Mouse (Mus musculus): ENCODE measurements around the gene Dhx32. TPM values are rescaled to one million over a fixed set of nuclear protein-coding genes. Genes with fewer than 3 reads are reported as not detected.

Dhx32 gene
- polyA plus RNA-seq, 1 experiment from 2014 or later: 27.8 TPM

DNA sequence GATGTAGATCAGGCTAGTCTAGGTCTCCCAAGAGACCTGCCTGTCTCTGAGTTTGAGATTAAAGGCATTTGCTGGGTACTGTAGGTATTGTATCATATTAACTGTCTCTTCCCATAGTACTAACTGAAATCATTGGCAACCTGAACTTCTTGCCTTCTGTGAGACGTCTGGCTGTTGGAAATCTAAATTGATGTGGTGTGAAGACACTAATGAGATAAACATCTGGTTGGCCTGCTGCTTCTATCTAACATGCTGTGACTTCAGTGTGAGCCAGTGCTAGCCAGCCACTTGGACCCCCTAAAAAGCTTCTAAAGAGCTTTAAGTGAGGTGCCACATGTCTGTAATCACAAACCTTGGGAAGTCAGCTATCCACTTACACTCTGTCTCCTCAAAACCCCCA is 10.2 kb upstream of the Dhx32 start:
- no peak overlapping the region for H3K4me3 ChIP-seq
- H3K9me3 ChIP-seq: no peaks in the 10 kb centered on the region
- no peak overlapping the region for H3K27ac ChIP-seq (replicated peaks)
- H3K36me3 ChIP-seq: no peaks in the 10 kb centered on the region
- no peaks in the 10 kb centered on the region for H3K27me3 ChIP-seq
- ATAC-seq (ENCODE audit: low read depth): no peak
- WGBS: 30% methylated on average over 1 of the region's 1 CpGs
- no peak overlapping the region for H3K9ac ChIP-seq
- peaks cover 7% of the 10 kb centered on the region; the same call in 1 of the 2 replicates for H3K4me1 ChIP-seq (replicated peaks)
- no peak overlapping the region for H3K4me2 ChIP-seq

DNA sequence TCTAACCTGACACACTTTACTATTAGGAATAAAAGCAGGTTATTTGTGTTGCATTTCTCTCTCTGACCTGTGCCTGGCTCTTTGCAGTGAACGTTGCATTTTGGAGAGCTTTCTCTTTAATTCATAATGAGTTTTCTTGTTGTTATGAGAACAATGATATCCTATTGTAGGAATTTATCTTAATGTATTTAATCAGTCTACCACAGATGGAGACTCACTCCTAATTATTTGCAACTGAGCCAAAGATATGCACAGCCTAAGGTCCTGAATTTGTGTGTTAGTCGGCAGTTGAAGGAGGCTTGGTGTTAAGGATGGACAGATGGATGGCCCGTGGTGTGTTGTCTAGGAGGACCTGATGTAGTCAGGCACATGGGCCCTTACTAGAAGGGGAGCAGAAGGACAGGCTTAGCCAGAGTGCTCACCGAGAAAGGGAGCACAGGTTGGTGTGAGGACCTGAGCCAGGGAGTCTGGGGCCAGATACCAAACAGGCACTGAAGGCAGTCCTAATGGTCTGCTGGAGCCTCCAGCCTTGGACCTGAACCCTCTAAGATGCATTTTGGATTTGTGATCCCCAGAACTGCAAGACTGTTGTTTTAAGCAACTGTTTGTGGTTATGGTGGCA is 8.2 kb upstream of the Dhx32 start:
- no peak overlapping the region for H3K4me3 ChIP-seq
- no peak overlapping the region for H3K4me2 ChIP-seq
- peaks cover 7% of the 10 kb centered on the region; the same call in 1 of the 2 replicates for H3K4me1 ChIP-seq (replicated peaks)
- H3K36me3 ChIP-seq: no peaks in the 10 kb centered on the region
- no peak overlapping the region for H3K27ac ChIP-seq (replicated peaks)
- H3K9ac ChIP-seq: no peak overlapping the region
- ATAC-seq (ENCODE audit: low read depth): no peak
- no peaks in the 10 kb centered on the region for H3K9me3 ChIP-seq
- no peaks in the 10 kb centered on the region for H3K27me3 ChIP-seq
- 89% methylated on average over 4 of the region's 4 CpGs for WGBS

DNA sequence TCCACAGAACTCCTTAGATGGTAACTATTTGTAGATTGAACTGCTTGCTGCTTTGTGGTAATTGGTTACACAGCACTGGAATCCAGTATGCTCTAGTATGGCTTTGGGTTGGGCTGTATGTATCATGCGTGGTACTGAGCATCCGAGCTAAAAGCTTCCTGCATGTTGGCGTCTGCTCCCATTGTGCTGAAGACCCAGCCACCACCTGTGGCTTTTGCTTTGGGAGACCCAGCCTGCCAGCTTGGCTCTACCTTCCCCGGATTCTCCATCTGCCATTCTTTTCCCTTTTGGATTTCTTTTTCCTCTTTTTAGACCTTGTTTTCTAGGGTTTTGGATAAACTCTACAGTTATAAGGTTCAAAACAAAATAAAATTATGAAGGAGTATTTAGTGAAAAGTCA is 7.6 kb upstream of the Dhx32 start:
- H3K4me3 ChIP-seq: no peak overlapping the region
- H3K27me3 ChIP-seq: no peaks in the 10 kb centered on the region
- no peak overlapping the region for H3K9ac ChIP-seq
- ATAC-seq (ENCODE audit: low read depth): no peak
- H3K4me2 ChIP-seq: no peak overlapping the region
- H3K9me3 ChIP-seq: no peaks in the 10 kb centered on the region
- peaks cover 7% of the 10 kb centered on the region; the same call in 1 of the 2 replicates for H3K4me1 ChIP-seq (replicated peaks)
- H3K36me3 ChIP-seq: no peaks in the 10 kb centered on the region
- no peak overlapping the region for H3K27ac ChIP-seq (replicated peaks)
- 90% methylated on average over 4 of the region's 4 CpGs for WGBS

DNA sequence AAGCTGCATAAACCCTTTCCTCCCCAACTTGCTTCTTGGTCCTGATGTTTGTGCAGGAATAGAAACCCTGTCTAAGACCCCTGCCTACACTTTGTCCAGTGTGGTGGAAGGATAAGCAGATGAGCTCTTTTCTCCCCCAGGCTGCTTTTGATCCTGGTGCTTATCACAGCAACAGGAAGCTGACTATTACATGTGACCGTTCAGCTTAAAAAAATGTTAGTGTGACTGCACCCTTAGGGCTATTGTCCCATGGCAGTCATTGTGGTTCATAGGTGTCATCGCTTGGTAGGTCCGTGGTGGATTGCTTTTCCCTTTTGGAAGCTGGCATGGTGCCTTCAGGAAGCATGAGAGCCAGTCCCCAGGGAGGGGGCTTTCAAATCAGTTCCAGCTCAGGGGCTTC is 5.6 kb upstream of the Dhx32 start:
- Histone ChIP-seq H3K36me3 (no peaks in the 10 kb centered on the region), H3K4me2 (no peak overlapping the region), H3K9ac (no peak overlapping the region), H3K27ac (replicated peaks) (no peak overlapping the region), H3K27me3 (no peaks in the 10 kb centered on the region), H3K4me1 (replicated peaks) (no peaks in the 10 kb centered on the region), H3K4me3 (no peak overlapping the region), H3K9me3 (no peaks in the 10 kb centered on the region)
- 72% methylated on average over 3 of the region's 3 CpGs for WGBS
- ATAC-seq (ENCODE audit: low read depth): no peak

DNA sequence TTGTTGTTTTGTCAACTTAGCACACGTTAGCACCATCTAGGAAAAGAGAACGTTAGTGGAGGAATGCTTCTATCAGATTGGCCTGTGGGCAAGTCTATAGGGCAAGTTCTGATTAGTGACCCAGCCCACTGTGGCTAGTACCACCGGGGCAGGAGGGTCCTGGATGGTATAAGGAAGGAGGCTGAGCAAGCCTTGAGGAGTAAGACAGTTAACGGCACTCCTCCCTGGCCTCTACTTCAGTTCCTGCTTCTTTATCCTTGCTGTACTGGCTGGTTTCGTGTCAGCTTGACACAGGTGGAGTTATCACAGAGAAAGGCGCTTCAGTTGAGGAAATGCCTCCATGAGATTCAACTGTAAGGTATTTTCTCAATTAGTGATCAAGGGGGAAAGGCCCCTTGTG is 5.0 kb upstream of the Dhx32 start:
- H3K27ac ChIP-seq (replicated peaks): no peak overlapping the region
- no peaks in the 10 kb centered on the region for H3K36me3 ChIP-seq
- no peaks in the 10 kb centered on the region for H3K9me3 ChIP-seq
- no peak overlapping the region for H3K4me3 ChIP-seq
- H3K4me2 ChIP-seq: no peak overlapping the region
- no peaks in the 10 kb centered on the region for H3K4me1 ChIP-seq (replicated peaks)
- H3K9ac ChIP-seq: no peak overlapping the region
- ATAC-seq (ENCODE audit: low read depth): no peak
- 88% methylated on average over 6 of the region's 6 CpGs for WGBS
- no peaks in the 10 kb centered on the region for H3K27me3 ChIP-seq

DNA sequence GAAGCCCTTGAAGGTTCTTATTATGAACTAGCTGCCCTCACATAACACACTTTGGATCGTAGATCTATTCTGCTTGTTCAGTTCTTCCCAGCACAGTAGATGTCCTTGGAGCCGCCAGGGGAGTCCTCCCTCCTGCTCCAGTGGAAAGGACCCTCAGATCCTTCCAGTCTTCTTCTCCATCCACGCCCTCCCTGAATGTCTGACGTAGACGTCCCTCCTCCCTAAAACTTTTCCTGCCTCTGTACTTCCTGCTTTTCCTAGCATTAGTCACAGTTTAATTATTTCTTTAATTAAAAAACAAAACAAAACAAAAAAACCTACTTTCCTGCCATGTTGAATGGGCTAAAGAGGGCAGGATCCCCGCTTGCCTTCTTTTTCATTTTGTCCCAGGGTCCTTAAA is 535 bp downstream of the Dhx32 start:
- no peak overlapping the region for H3K27ac ChIP-seq (replicated peaks)
- no peak for ATAC-seq (ENCODE audit: low read depth)
- H3K4me2 ChIP-seq: no peak overlapping the region
- no peak overlapping the region for H3K4me3 ChIP-seq
- H3K27me3 ChIP-seq: no peaks in the 10 kb centered on the region
- no peaks in the 10 kb centered on the region for H3K9me3 ChIP-seq
- WGBS: 69% methylated on average over 6 of the region's 6 CpGs
- no peak overlapping the region for H3K9ac ChIP-seq
- no peaks in the 10 kb centered on the region for H3K4me1 ChIP-seq (replicated peaks)
- H3K36me3 ChIP-seq: no peaks in the 10 kb centered on the region

DNA sequence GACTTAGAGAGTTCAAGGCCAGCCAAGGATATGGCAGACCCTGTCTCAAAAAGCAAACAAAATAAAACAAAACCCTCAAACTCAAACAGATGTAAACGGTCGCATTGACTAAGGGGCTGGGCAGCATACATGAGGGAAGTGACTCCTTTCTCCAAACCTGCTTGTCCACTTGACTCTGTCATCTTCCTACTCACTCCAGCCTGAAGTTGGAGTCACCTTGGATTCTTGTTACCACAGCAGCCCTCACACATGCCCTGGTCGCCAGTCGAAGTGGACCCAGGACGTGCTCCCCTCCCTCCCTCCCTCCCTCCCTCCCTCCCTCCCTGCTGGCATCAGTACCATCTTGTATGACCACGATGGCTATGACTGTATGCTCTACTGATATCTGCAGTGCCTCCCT is 943 bp downstream of the Dhx32 start:
- Histone ChIP-seq H3K4me1 (replicated peaks) (no peaks in the 10 kb centered on the region), H3K36me3 (no peaks in the 10 kb centered on the region), H3K4me3 (no peak overlapping the region), H3K4me2 (no peak overlapping the region), H3K27me3 (no peaks in the 10 kb centered on the region), H3K9me3 (no peaks in the 10 kb centered on the region), H3K9ac (no peak overlapping the region), H3K27ac (replicated peaks) (no peak overlapping the region)
- WGBS: 73% methylated on average over 6 of the region's 6 CpGs
- no peak for ATAC-seq (ENCODE audit: low read depth)

DNA sequence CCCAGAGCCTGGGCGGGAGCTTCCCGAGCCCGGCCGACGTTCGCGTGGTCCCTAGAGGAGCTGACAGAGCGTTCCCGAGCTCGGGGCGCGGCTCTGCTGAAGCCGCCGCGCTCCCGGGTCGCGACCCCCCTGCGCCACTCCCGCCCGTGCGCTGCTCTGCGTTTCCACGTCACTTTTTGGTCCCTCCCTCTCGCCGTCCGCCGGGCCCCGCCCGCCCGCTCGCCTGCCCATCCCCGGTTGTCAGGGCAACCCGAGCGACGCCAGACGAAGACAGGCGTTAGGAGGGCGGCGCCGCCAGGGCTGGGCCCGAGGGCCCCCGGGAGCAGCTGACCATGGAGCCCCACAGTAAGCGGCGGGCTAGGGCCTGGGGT is 5.9 kb downstream of the Dhx32 start, which contains the start of gene Fank1:
Fank1 (plus strand) TSS at position 236 of the 371 bp plus-strand sequence.
- Histone ChIP-seq H3K4me2 (peak within 1 kb of the TSS; percentile 89), H3K27ac (replicated peaks) (0 out of 2 replicates have a peak within 1 kb of the TSS, but pooled peaks have one; percentile 5)
- ATAC-seq (ENCODE audit: low read depth): peak; percentile 93

DNA sequence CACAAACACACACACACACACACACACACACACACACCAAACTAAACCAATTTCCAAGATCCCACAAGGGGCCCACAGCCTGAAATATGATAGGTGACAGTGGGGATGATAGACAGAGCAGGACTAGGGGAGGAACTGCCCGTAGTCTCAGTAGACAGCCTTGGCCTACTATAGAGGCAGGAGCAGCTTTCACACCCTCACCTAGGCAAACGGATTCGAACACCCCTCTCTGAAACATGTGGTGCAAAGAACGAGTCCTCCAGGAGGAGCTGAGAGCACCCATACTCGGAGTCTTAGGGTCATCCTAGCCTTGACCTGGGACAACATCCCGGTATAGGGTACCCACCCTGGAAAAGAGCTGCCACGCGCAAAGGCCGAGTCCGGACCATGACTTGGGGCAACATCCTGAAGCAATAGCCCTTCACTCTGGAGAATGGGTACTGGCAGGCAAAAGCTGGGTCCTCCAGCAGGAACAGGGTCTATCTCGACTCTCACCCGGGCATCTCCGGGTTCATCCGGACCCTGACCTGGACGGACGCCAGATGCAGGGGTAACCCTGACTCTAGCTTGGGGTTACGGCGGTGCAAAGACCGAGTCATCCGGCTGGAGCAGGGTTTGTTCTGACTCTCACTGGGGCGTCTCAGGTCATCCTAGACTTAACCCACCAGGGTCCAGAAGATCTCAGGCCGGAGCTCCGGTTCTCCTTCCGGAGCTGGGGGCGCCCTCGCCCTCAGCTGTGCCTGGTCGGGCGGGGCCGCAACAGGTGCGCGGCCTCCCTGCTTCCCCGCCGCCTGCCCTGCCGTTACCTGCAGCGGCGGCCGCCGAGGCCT is 6.5 kb downstream of the Dhx32 start:
- H3K27me3 ChIP-seq: no peaks in the 10 kb centered on the region
- peaks cover 24% of the 10 kb centered on the region for H3K4me1 ChIP-seq (replicated peaks)
- H3K27ac ChIP-seq (replicated peaks): no peak overlapping the region
- peak overlapping the region; percentile 71 for H3K4me3 ChIP-seq
- peak overlapping the region; percentile 89 for H3K4me2 ChIP-seq
- peak; percentile 73 for ATAC-seq (ENCODE audit: low read depth)
- H3K9ac ChIP-seq: peak overlapping the region; percentile 82
- H3K36me3 ChIP-seq: no peaks in the 10 kb centered on the region
- 2% methylated on average over 36 of the region's 38 CpGs for WGBS
- no peaks in the 10 kb centered on the region for H3K9me3 ChIP-seq

More for the DNA sequence above, 5.9 kb downstream of the Dhx32 start, which contains the start of gene Fank1:
- H3K4me3 ChIP-seq: peak within 1 kb of the TSS; percentile 71
- H3K9ac ChIP-seq: peak within 1 kb of the TSS; percentile 82
- H3K36me3 ChIP-seq: no peaks in the 10 kb centered on the region
- no peaks in the 10 kb centered on the region for H3K27me3 ChIP-seq
- no peaks in the 10 kb centered on the region for H3K9me3 ChIP-seq
- H3K4me1 ChIP-seq (replicated peaks): peaks cover 24% of the 10 kb centered on the region
- WGBS: under 1% methylated on average over 41 of the region's 45 CpGs

DNA sequence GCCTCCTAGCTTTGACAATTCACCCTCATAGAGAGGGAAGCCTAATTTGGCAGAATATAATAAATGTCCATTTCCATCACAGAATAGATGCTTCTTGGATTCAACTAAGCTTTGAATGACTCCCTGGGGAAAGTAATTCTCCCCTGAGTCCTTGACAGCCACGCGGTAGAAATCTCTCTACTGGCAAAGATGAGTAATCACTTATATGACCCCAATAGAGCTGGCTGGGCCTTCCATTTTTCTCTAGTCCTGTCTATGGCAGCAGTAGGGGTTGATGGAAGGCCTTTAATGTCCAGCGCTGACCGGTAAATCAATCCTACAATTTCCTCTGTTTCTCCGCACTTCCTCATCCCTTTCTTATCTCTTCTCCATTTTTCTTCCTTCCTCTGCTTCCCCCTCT is 7.3 kb downstream of the Dhx32 start:
- WGBS: 41% methylated on average over 5 of the region's 5 CpGs
- Histone ChIP-seq H3K27me3 (no peaks in the 10 kb centered on the region), H3K9me3 (no peaks in the 10 kb centered on the region), H3K4me2 (peak overlapping the region; percentile 89), H3K36me3 (no peaks in the 10 kb centered on the region), H3K4me3 (peak overlapping the region; percentile 71), H3K27ac (replicated peaks) (no peak overlapping the region), H3K4me1 (replicated peaks) (peaks cover 24% of the 10 kb centered on the region), H3K9ac (peak overlapping the region; percentile 82; the same call in 1 of the 2 replicates)
- no peak for ATAC-seq (ENCODE audit: low read depth)

DNA sequence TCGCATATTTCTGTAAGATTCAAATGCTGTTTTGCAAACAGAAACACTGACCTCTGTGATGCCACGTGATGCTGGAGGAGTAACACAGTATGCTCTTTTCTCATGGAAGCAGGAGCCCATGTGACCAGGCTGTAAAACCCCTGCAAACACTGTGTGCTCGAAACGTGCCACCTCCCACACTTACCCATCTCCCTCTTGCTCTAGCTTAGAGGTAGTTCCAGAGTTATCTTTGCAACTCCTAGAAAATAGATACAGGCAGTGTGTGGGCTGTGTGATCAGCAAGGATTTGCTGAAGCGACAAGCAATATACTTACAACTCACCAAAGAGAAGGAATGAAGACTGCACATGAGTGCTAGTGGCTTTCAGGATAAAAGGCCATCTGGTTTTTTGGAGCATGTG is 14.0 kb downstream of the Dhx32 start:
- peaks cover 23% of the 10 kb centered on the region for H3K4me1 ChIP-seq (replicated peaks)
- 0 out of 2 replicates have a peak overlapping the region, but pooled peaks have one; percentile 20 for H3K27ac ChIP-seq (replicated peaks)
- no peaks in the 10 kb centered on the region for H3K36me3 ChIP-seq
- no peaks in the 10 kb centered on the region for H3K9me3 ChIP-seq
- WGBS: 48% methylated on average over 5 of the region's 5 CpGs
- H3K27me3 ChIP-seq: no peaks in the 10 kb centered on the region
- H3K9ac ChIP-seq: no peak overlapping the region
- no peak overlapping the region for H3K4me3 ChIP-seq
- ATAC-seq (ENCODE audit: low read depth): no peak
- H3K4me2 ChIP-seq: no peak overlapping the region

DNA sequence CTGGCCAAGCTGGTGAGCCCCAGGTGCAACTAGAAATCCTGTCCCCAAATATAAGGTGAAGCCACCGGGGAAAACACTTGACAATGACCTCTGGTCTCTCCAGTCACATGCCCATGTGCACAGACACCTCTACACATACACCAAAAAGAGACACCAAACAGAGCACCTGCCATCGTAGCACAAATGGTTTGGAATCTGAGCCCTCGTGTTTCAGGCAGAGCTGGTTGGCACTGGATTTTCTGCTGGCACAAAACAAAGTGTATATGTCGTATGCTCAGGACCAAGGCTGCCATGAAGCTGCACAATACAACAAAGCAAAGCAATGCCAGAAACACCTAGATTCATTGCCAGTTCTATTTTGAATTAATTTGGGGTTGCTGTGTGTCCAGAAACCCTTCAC is 14.5 kb downstream of the Dhx32 start:
- no peak for ATAC-seq (ENCODE audit: low read depth)

More for the DNA sequence above, 14.5 kb downstream of the Dhx32 start:
- H3K9ac ChIP-seq: no peak overlapping the region
- no peak overlapping the region for H3K27ac ChIP-seq (replicated peaks)
- WGBS: 79% methylated on average over 4 of the region's 4 CpGs
- no peaks in the 10 kb centered on the region for H3K27me3 ChIP-seq
- H3K36me3 ChIP-seq: no peaks in the 10 kb centered on the region
- peaks cover 23% of the 10 kb centered on the region for H3K4me1 ChIP-seq (replicated peaks)
- no peak overlapping the region for H3K4me2 ChIP-seq
- H3K4me3 ChIP-seq: no peak overlapping the region
- no peaks in the 10 kb centered on the region for H3K9me3 ChIP-seq
